Mouse (Mus musculus): ENCODE data around the gene Cd69.

Cd69 gene

GRCm38 (mm10) chr6:129275220-129275619 is at the start of gene Cd69:
TSS of gene Cd69 (minus strand) at chr6:129275436.
- DNase-seq (ENCODE audit: low spot score in 2 of 2): no peak

GRCm38 (mm10) chr6:129319331-129319730 is 44.1 kb upstream of the Cd69 start:
- no peak for DNase-seq (ENCODE audit: low spot score in 2 of 2)

DNA sequence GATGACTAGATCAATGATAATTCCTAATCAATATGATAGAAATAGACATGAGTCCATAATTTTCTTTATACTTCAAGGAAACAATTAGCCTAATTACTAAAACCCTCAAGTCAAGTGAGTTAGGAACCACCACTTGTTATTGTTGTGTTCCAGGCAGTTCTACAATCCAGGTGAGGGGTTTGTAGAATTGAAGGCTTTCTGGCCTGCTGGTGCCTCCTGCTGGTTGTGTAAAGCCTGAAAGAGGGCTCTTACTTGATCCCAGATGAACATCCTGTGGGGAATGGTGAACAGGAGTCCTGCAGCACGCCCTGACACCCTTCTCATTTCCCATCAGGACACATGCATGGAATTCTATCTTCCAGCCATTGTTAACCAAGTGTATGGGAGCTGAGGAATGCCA is 43.2 kb upstream of the Cd69 start:
- no peak for DNase-seq (ENCODE audit: low spot score in 2 of 2)

DNA sequence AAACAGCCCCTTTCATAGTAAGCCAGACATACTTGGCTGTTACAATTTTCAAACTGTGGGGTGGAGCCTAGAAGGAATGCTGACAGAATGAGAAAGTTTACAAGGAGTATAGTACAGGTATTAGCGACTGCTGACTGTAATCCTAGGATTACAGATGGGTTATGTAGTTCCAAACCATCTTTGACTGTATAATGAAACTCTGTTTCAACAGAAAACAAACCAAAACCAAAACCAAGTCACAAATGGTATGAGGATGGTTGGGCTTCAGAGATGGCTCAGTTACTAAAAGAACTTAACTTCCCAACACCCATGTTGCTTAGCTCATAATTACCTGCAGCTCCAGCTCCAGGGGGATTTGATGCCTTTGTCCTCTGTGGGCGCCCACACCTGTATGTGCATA is 41.2 kb upstream of the Cd69 start:
- DNase-seq (ENCODE audit: low spot score in 2 of 2): no peak

GRCm38 (mm10) chr6:129315698-129316097 is 40.5 kb upstream of the Cd69 start:
- DNase-seq (ENCODE audit: low spot score in 2 of 2): no peak

DNA sequence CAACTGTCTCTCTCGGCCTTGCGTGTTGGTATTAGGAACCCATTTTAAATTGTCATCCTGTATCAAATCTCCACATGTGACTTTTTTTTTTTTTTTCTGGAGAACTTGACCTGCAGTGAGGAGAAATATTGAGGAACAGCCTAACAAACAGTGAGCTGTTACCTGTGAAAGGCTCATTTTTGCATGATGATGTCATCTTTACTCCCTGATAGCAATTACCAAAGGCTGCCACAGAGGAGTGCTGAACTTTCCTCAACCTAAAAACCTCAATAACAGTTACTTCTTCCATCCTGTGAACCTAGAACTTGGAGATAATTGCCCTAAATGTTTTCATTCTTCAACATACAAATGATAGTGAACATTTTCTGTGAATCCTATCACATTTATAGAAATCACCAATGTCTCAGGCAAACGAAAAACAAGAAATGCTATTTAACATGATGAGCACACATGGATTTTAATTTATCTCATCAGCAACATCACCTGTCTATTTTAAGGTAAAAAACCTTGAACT is 39.5 kb upstream of the Cd69 start:
- DNase-seq (ENCODE audit: low spot score in 2 of 2): no peak

- no peak for DNase-seq (ENCODE audit: low spot score in 2 of 2)
Measured at GRCm38 (mm10) chr6:129312499-129312898, 37.3 kb upstream of the Cd69 start.

DNA sequence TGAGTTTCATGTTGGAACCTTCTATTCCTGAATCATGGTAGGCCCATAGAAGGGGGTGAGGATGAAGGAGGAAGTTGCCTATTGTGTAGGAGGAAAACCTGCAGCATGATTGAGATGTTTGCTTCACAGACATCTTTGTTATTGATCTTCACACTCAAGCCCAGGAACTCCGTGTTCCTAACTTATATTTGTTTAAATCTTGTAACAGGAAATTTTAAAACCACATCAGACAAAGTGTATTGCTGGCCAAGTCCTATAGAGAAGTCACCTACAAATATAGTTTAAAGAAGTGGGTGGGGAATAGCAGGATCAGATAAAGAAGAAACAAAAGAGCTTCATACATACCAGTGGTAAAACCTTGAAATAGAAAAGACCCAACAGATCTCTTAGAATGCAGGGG is 28.9 kb upstream of the Cd69 start:
- DNase-seq (ENCODE audit: low spot score in 2 of 2): no peak

DNA sequence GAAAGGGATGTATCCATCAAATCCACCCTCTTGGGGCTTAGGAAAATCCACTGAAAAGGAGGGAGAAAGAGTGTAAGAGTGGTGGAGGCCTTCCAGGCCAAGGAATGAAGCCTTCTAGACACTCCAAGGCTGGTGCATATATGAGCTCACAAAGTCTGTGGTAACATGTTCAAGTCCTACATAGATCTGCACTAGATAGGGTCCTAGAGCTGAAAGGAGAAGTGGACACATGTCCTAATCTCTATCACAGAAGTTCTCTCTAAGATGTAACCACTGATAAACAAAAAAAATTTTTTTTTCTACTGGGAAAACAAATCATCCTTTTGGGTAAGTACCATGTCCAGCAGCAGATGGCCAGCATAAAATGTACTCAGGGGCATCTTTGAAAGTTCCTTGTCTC is 13.5 kb upstream of the Cd69 start:
- no peak for DNase-seq (ENCODE audit: low spot score in 2 of 2)

DNA sequence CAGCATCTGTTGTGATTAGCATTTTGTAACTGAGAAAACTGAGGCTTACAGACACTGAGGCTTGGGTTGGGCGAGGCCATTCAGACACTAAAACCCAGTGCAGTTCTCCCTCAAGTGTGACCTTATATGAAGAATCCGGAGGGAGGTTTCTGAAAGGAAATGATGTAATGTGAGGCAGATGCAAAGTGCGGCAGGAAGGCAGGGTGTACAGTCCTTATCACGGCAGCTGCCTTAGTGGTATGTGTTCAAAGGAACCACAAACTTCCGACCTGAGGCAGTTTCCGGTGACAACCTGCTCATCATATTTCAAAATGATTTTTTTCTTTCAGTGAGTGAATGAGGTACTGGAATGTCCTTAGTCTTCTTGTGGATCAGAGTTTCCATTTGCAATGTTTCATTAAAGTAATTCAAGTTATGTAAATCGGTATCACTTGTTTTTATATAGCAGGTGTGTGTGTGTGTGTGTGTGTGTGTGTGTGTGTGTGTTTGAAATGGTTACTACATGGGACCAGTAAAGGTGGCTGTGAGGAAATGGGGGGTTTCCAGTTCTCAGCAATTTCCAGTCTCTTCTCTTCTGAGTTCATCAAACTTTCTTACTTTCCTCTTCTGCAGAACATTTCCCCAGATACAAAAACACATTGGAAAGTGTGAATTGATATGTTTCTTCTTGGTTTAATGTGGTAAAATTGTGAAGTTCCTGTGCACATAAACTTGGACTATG is 9.3 kb upstream of the Cd69 start:
- DNase-seq (ENCODE audit: low spot score in 2 of 2): no peak

GRCm38 (mm10) chr6:129283271-129283670 is 8.0 kb upstream of the Cd69 start:
- DNase-seq (ENCODE audit: low spot score in 2 of 2): no peak

DNA sequence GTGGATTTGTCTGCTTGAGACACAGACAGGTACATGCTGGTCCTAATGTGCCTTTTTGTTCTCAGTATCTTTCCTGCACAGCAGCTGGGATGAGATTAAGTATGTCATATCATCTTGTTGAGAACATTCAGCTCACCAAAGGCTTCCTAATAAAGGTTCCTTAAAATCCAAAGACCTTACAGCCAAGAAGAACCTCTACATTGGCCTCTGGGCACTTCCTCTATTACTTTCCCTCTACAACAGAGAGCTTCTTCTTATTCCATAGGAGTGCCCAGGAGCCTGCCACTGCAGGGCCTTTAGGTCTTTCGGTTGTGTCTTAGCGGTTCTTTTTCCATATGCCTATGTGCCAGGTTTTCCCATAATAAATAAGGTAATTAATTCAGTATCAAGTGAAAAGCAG is 1.2 kb upstream of the Cd69 start:
- no peak for DNase-seq (ENCODE audit: low spot score in 2 of 2)

DNA sequence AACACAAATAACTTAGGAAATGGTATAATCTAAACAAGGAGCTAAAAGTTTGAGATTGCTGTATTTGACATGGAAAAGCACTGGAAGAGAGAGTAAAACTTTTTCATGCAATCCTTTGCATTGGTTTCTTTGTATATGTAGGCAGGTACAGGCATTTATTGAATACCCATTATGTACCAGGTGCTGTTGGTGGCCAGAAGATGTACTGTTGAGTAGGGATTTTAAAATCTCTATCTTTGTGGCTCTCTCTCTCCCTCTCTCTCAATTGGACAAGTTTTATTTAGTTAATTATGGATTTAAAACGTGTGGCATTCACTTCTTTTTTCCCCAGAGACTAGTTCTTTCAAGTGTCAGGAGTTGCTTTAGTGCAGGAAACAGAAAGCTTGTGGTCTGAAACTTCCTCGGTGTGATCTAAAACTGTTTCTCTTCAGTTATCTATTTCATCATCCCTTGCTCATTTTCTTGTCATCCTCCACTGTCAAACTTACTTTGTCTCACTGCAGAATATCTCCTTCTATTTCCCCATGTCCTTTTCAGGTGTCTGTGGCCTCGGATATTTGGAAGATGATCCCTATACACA is 478 bp upstream of the Cd69 start:
- no peak for DNase-seq (ENCODE audit: low spot score in 2 of 2)

DNA sequence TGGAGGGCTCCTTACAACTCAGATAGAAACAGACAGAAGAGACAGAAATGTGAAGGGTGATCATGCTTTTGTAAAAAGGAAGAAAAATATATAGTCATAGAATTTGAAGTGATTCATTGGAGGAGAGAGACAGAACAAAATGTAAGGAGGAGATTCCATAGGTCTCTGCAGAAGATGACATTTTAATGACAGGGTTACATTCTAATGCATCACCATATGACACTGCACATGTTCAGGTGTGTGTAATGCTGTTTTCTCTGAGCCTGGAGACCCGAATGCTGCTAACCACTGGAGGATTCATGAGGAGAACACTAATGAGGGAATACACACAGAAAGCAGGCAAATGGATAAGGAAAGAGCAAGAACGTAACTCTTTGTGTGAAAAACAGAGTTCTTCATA is 760 bp downstream of the Cd69 start:
- no peak for DNase-seq (ENCODE audit: low spot score in 2 of 2)

DNA sequence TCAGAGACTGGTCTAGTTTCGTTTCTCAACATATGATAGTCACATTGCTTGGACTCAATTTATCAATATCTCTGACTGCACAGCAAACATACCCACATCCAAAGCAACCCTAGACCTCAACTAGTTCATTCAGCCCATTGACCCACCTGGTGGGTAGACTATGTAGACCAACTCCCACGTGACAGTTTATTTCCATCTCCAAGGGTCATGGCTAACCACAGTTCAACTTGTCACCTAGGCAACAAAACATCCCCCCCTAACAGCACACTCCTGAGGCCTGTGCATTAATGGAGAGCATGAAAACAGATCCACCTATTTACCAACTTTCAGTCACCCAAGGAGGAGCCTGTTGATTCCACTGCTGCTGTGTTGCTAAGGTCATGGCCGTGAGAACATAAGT is 1.6 kb downstream of the Cd69 start:
- DNase-seq (ENCODE audit: low spot score in 2 of 2): no peak

- DNase-seq (ENCODE audit: low spot score in 2 of 2): no peak
Measured at GRCm38 (mm10) chr6:129266438-129267022, 8.7 kb downstream of the Cd69 start.

DNA sequence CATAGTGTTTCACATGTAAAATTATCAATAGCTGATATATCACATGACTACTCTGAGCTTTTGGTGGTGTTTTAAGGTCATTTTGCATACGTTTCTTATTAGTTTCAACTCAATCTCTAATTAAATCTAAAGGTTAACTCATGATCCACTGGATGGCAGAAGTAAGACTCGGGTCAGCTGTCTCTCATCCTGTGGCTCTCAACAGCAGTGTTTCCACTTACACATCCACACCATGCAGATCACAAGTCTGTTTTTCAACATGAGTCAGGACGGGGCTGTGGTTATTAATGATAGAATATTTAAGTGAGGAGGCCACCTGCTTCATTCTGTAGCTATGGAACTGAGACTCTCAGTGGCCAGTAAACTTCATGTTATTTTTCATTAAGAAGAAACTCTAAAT is 9.4 kb downstream of the Cd69 start:
- DNase-seq (ENCODE audit: low spot score in 2 of 2): no peak

DNA sequence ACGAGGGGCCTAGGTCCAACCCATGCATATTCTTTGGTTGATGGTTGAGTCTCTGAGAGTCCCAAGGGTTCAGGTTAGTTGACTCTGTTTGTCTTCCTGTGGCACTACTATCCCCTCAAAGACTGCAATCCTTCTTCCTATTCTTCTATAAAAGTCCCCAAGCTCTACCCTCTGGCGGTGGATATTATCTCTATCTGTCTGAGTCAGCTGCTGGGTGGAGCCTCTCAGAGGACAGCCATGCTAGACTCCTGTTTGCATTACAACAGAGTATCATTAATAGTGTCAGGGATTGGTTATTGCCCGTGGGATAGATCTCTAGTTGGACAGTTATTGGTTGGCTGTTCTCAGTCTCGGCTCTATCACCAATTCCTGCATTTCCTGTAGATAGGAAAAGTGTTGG is 14.3 kb downstream of the Cd69 start:
- no peak for DNase-seq (ENCODE audit: low spot score in 2 of 2)

GRCm38 (mm10) chr6:129260034-129260433 is 15.2 kb downstream of the Cd69 start:
- DNase-seq (ENCODE audit: low spot score in 2 of 2): no peak

GRCm38 (mm10) chr6:129256018-129256417 is 19.2 kb downstream of the Cd69 start:
- no peak for DNase-seq (ENCODE audit: low spot score in 2 of 2)

DNA sequence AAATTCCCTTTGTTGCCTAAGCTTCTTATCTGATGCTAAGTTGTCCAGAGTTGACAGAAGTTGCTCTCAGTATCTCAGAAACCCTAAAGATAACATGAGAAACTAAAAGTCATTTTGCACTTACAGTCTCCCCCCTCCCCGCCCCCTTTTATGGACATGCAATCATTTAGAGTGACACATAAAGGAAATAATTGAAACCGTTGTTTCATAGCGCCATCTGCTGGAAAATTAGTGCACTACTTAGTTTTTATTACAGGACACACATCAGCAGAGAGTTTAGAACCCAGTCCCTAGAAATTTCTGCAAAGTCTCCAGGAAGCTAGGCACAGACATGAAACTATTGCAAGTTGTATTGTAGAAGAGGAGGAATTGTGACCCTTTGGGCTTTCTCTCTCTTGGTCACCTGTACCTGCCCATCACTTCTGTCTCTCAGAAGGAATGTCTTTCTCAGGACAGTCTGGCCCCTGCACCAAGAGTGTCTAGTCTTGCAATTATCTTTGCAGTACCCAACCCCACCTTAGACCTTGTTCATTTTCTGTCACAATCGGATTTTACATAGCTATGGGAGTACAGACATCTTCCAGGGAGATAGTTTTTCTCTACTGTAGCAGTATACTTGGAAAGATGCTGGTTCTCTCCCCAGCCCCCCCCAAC is 20.2 kb downstream of the Cd69 start:
- no peak for DNase-seq (ENCODE audit: low spot score in 2 of 2)

- DNase-seq (ENCODE audit: low spot score in 2 of 2): no peak
Measured at GRCm38 (mm10) chr6:129254314-129254713, 20.9 kb downstream of the Cd69 start.

GRCm38 (mm10) chr6:129248243-129248642 is 27.0 kb downstream of the Cd69 start:
- no peak for DNase-seq (ENCODE audit: low spot score in 2 of 2)

All from right cerebral cortex, adult 2 months (tissue).